Mouse (Mus musculus): ENCODE results near the gene Rora. TPM values are rescaled to one million over a fixed set of nuclear protein-coding genes. Genes with fewer than 3 reads are reported as not detected.

The Rora gene
- polyA plus RNA-seq, 1 experiment from 2014 or later: 23.1 TPM

DNA sequence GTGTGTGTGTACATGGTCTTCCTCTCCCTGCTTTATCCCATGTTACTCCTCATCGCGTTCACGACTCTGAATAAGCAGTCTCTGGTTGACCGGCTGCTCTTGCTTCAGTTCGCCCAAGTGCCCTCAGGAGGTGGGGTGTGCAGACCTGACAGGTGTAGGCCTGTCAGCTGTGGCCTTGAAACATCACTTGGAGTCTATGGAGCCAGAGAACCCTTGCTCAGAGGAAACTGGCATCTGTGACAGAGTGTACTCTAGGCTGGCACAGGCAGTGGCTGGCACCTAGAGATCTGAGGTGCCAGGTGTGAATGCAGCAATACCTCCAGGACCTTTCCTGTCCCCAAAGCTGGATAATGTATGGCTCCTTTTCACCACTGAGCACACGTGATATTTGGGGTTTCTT is 331.5 kb downstream of the Rora start:
- 91% methylated on average over 6 of the region's 6 CpGs for WGBS (ENCODE audit: insufficient replicate concordance)
- Histone ChIP-seq H3K27ac (ENCODE audit: low read depth) (no peak overlapping the region), H3K4me3 (ENCODE audit: low read depth, low read length) (no peak overlapping the region), H3K27me3 (ENCODE audit: insufficient read depth, low read length) (no peaks in the 10 kb centered on the region), H3K4me2 (ENCODE audit: low read depth, low read length) (no peak overlapping the region), H3K36me3 (replicated peaks; ENCODE audit: insufficient read depth, low read length) (no peaks in the 10 kb centered on the region), H3K9ac (replicated peaks) (no peak overlapping the region), H3K4me1 (ENCODE audit: insufficient read depth) (no peaks in the 10 kb centered on the region), H3K9me3 (ENCODE audit: low read length) (no peaks in the 10 kb centered on the region)
- DNase-seq: no peak
- ATAC-seq: no peak
- TF ChIP-seq EP300 (IDR thresholded peaks at IDR 0.05; ENCODE audit: low read depth) (no peak), CTCF (IDR thresholded peaks at IDR 0.05; ENCODE audit: low read depth) (no peak)

DNA sequence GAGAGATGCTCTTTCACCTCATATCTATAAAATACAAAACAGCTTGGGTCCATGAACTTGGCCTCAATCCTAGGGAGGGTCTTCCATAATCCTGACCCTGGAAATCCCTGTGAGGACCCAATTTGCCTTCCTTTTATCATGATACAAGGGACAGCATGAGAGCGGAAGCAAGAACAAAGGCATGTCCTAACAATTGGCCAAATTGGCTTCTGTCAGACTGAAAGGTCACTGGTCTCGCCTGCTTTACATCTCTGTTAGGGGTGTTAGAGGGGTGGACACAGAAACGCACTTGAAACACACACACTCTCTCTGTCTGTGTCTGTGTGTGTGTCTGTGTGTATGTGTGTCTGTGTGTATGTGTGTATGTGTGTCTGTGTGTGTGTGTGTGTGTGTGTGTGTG is 332.2 kb downstream of the Rora start:
- Histone ChIP-seq H3K4me1 (ENCODE audit: insufficient read depth) (no peaks in the 10 kb centered on the region), H3K4me2 (ENCODE audit: low read depth, low read length) (no peak overlapping the region), H3K36me3 (replicated peaks; ENCODE audit: insufficient read depth, low read length) (no peaks in the 10 kb centered on the region), H3K4me3 (ENCODE audit: low read depth, low read length) (no peak overlapping the region), H3K27me3 (ENCODE audit: insufficient read depth, low read length) (no peaks in the 10 kb centered on the region), H3K9me3 (ENCODE audit: low read length) (no peaks in the 10 kb centered on the region), H3K9ac (replicated peaks) (no peak overlapping the region), H3K27ac (ENCODE audit: low read depth) (no peak overlapping the region)
- DNase-seq: no peak
- no peak for ATAC-seq
- 76% methylated on average over 3 of the region's 3 CpGs for WGBS (ENCODE audit: insufficient replicate concordance)
- no peak for TF ChIP-seq EP300 (IDR thresholded peaks at IDR 0.05; ENCODE audit: low read depth)
- TF ChIP-seq CTCF (IDR thresholded peaks at IDR 0.05; ENCODE audit: low read depth): no peak

DNA sequence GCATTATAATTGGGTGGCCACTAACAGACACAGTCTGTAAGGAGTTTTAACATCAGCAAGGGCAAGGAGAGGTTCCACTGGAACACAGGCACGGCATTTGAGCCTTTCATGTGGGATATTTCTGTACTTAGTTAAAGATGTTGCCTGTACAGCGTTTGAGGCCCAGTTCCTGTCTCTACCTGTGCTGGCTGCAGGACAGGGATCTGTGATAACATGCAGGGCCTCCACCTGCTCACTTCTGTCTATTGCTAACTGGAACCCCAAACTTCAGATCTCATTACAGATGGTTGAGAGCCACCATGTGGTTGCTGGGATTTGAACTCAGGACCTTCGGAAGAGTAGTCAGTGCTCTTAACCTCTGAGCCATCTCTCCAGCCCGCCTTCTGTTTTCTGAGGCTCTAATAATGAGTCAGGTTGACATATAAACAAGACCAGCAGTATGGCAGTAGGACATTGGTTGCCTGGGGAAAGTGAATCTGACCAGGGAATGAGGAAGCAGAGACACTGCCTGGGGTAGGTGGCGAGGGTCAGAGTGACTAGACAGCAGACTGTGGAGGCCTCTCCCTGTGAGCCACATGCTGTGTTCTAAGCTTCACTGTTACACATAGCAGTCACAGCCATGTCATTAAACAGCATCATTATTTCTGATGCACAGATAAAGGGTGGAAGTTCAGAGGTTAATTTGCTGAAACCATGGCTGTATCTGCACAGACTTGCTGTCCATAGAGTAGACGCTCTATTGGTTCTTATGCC is 333.9 kb downstream of the Rora start:
- Histone ChIP-seq H3K4me3 (ENCODE audit: low read depth, low read length) (no peak overlapping the region), H3K36me3 (replicated peaks; ENCODE audit: insufficient read depth, low read length) (no peaks in the 10 kb centered on the region), H3K9me3 (ENCODE audit: low read length) (no peaks in the 10 kb centered on the region), H3K27me3 (ENCODE audit: insufficient read depth, low read length) (no peaks in the 10 kb centered on the region), H3K9ac (replicated peaks) (no peak overlapping the region), H3K4me2 (ENCODE audit: low read depth, low read length) (no peak overlapping the region), H3K27ac (ENCODE audit: low read depth) (no peak overlapping the region), H3K4me1 (ENCODE audit: insufficient read depth) (no peaks in the 10 kb centered on the region)
- no peak for ATAC-seq
- no peak for DNase-seq
- 72% methylated on average over 6 of the region's 6 CpGs for WGBS (ENCODE audit: insufficient replicate concordance)
- TF ChIP-seq CTCF (IDR thresholded peaks at IDR 0.05; ENCODE audit: low read depth): no peak
- TF ChIP-seq EP300 (IDR thresholded peaks at IDR 0.05; ENCODE audit: low read depth): no peak

DNA sequence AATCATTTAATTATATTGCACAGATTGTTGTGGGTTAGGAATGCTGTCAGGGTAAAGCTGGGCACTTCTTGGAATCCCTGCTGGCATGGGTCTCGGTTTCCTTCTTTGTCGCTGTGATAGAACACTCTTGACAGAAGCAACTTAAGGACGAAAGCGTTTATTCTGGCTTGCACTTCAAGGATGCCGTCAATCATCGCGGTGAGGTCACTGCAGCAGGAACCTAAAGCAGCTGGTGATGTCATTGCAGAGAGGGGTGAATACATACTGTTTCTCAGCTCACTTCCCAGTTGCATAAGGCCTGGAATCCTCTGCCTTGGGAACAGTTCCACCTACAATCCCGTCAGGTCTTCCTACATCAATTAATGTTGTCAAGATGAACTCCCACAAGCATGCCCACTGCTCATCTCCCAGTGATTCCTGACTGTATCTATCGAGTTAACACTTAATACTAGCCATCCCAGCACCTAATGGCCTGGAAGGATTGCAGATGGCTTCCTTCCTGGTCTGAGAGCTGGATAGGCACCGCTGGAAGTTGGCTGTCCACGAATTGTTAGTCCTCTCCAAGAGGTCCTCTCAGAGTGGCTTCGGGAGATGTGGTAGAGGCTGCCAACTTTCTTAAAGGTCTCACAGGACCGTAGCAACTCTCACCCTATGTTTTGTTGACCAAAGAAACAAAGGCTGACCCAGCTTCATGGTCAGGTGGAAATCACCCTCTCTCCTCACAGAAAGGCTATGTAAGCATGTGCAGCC is 334.8 kb downstream of the Rora start:
- no peak for DNase-seq
- Histone ChIP-seq H3K27me3 (ENCODE audit: insufficient read depth, low read length) (no peaks in the 10 kb centered on the region), H3K4me1 (ENCODE audit: insufficient read depth) (no peaks in the 10 kb centered on the region), H3K4me3 (ENCODE audit: low read depth, low read length) (no peak overlapping the region), H3K9ac (replicated peaks) (no peak overlapping the region), H3K9me3 (ENCODE audit: low read length) (no peaks in the 10 kb centered on the region), H3K36me3 (replicated peaks; ENCODE audit: insufficient read depth, low read length) (no peaks in the 10 kb centered on the region), H3K27ac (ENCODE audit: low read depth) (no peak overlapping the region), H3K4me2 (ENCODE audit: low read depth, low read length) (no peak overlapping the region)
- ATAC-seq: no peak
- WGBS (ENCODE audit: insufficient replicate concordance): 69% methylated on average over 13 of the region's 13 CpGs
- no peak for TF ChIP-seq EP300 (IDR thresholded peaks at IDR 0.05; ENCODE audit: low read depth)
- TF ChIP-seq CTCF (IDR thresholded peaks at IDR 0.05; ENCODE audit: low read depth): no peak

DNA sequence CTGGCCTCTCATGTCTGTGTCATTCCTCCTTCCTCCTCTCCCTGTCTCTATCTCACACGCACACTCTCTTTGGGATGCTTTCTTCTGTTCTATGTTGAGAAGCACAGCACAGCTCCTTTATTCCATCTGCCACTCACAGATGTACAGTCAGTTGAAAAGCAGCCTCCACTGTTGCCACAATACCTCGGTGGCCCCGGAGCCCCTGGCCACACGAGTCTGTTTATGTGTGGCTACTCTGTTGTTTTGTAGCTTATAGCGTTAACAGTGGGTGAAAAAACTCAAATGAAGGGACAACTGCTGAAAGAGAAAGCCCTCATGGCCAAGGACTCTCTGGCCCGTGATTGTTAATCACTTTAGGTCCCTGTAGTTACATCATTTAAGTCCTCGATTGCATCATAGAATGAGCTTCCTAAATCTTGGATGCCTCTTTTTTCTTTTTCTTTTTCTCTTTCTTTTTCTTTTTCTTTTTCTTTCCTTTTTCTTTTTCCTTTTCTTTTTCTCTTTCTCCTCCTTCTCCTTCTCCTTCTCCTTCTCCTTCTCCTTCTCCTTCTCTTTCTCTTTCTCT is 336.4 kb downstream of the Rora start:
- Histone ChIP-seq H3K27me3 (ENCODE audit: insufficient read depth, low read length) (no peaks in the 10 kb centered on the region), H3K4me1 (ENCODE audit: insufficient read depth) (no peaks in the 10 kb centered on the region), H3K4me3 (ENCODE audit: low read depth, low read length) (no peak overlapping the region), H3K9me3 (ENCODE audit: low read length) (no peaks in the 10 kb centered on the region), H3K4me2 (ENCODE audit: low read depth, low read length) (no peak overlapping the region), H3K9ac (replicated peaks) (no peak overlapping the region), H3K27ac (ENCODE audit: low read depth) (no peak overlapping the region), H3K36me3 (replicated peaks; ENCODE audit: insufficient read depth, low read length) (no peaks in the 10 kb centered on the region)
- DNase-seq (no peak), ATAC-seq (no peak)
- TF ChIP-seq EP300 (IDR thresholded peaks at IDR 0.05; ENCODE audit: low read depth) (no peak), CTCF (IDR thresholded peaks at IDR 0.05; ENCODE audit: low read depth) (no peak)
- 70% methylated on average over 7 of the region's 7 CpGs for WGBS (ENCODE audit: insufficient replicate concordance)

DNA sequence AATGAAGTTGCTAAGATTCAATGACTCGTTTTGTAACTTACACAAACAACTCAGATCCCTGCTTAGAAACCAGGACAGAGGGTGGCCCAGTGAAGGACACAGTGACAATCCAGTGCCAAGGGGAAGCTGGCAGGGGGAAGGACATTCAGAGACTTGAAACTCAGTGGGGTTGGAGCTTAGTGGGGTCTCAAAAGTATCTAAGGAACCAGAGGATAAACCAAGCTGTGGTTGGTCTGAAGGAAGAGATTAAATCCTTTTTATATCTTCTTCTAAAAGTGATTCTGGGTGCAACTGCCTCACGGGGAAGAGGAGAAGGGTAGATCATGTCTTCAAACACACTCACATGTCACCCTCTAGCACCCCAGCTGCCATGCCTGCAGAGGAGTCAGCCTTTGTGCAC is 340.3 kb downstream of the Rora start:
- WGBS (ENCODE audit: insufficient replicate concordance): 52% methylated on average over 2 of the region's 2 CpGs
- ATAC-seq: no peak
- no peaks in the 10 kb centered on the region for H3K36me3 ChIP-seq (replicated peaks; ENCODE audit: insufficient read depth, low read length)

More for the DNA sequence above, 340.3 kb downstream of the Rora start:
- no peak for DNase-seq
- TF ChIP-seq CTCF (IDR thresholded peaks at IDR 0.05; ENCODE audit: low read depth) (no peak), EP300 (IDR thresholded peaks at IDR 0.05; ENCODE audit: low read depth) (no peak)
- no peak overlapping the region for H3K4me2 ChIP-seq (ENCODE audit: low read depth, low read length)
- H3K9me3 ChIP-seq (ENCODE audit: low read length): peaks cover 3% of the 10 kb centered on the region; the same call in 1 of the 2 replicates
- no peaks in the 10 kb centered on the region for H3K27me3 ChIP-seq (ENCODE audit: insufficient read depth, low read length)
- H3K27ac ChIP-seq (ENCODE audit: low read depth): no peak overlapping the region
- H3K4me3 ChIP-seq (ENCODE audit: low read depth, low read length): no peak overlapping the region
- no peaks in the 10 kb centered on the region for H3K4me1 ChIP-seq (ENCODE audit: insufficient read depth)
- H3K9ac ChIP-seq (replicated peaks): no peak overlapping the region
